Mouse (Mus musculus): ENCODE results near the gene Gm13090. TPM values are rescaled to one million over a fixed set of nuclear protein-coding genes. Genes with fewer than 3 reads are reported as not detected.

The Gm13090 gene
- polyA plus RNA-seq, 1 experiment from 2014 or later: not detected

- WGBS: 6% methylated on average over 20 of the region's 20 CpGs
- peaks cover 25% of the 10 kb centered on the region for H3K4me1 ChIP-seq
- no peaks in the 10 kb centered on the region for H3K9me3 ChIP-seq (replicated peaks)
- H3K4me2 ChIP-seq (replicated peaks): peak overlapping the region; percentile 42
- H3K9ac ChIP-seq: no peak overlapping the region
- no peak for ATAC-seq (ENCODE audit: insufficient number of reproducible peaks, low FRiP score, low TSS enrichment, low read depth)
- peaks cover 21% of the 10 kb centered on the region for H3K27me3 ChIP-seq
- H3K4me3 ChIP-seq (replicated peaks): 0 out of 2 replicates have a peak overlapping the region, but pooled peaks have one; percentile 10
- no peaks in the 10 kb centered on the region for H3K36me3 ChIP-seq
- H3K27ac ChIP-seq (replicated peaks): no peak overlapping the region
Measured at GRCm38 (mm10) chr4:151139053-151139840, 49.9 kb downstream of the Gm13090 start.

GRCm38 (mm10) chr4:151140368-151140982, 51.1 kb downstream of the Gm13090 start:
- no peak overlapping the region for H3K4me3 ChIP-seq (replicated peaks)
- WGBS: 12% methylated on average over 18 of the region's 20 CpGs
- H3K27ac ChIP-seq (replicated peaks): no peak overlapping the region
- no peaks in the 10 kb centered on the region for H3K36me3 ChIP-seq
- H3K9ac ChIP-seq: no peak overlapping the region
- no peak overlapping the region for H3K4me2 ChIP-seq (replicated peaks)
- H3K27me3 ChIP-seq: peaks cover 21% of the 10 kb centered on the region
- H3K9me3 ChIP-seq (replicated peaks): no peaks in the 10 kb centered on the region
- peaks cover 25% of the 10 kb centered on the region for H3K4me1 ChIP-seq
- no peak for ATAC-seq (ENCODE audit: insufficient number of reproducible peaks, low FRiP score, low TSS enrichment, low read depth)

Other genes with a start within 250 kb of the Gm13090 start
- gene Errfi1, start 235.7 kb upstream of the Gm13090 start, polyA plus RNA-seq (2015; fragmentation: Nextera tagmentation; extraction: Ambion mirVana): 32.1 and 32.8 TPM in 2 replicates
- gene Park7, start 175.1 kb upstream of the Gm13090 start, polyA plus RNA-seq (2015; fragmentation: Nextera tagmentation; extraction: Ambion mirVana): 374 TPM in 2 replicates
- gene Tnfrsf9, start 175.0 kb upstream of the Gm13090 start, polyA plus RNA-seq (2015; fragmentation: Nextera tagmentation; extraction: Ambion mirVana): 1.0 and 1.3 TPM in 2 replicates
- gene Uts2, start 92.5 kb upstream of the Gm13090 start, polyA plus RNA-seq (2015; fragmentation: Nextera tagmentation; extraction: Ambion mirVana): not detected in 2 replicates
- 5.4 and 6.8 TPM in 2 replicates for gene Per3, start 44.9 kb upstream of the Gm13090 start, polyA plus RNA-seq (2015; fragmentation: Nextera tagmentation; extraction: Ambion mirVana)
- 121 and 123 TPM in 2 replicates for gene Vamp3, start 31.6 kb upstream of the Gm13090 start, polyA plus RNA-seq (2015; fragmentation: Nextera tagmentation; extraction: Ambion mirVana)

Data from embryonic facial prominence, embryonic 15.5 days (tissue).